Mouse (Mus musculus) limb, embryonic 11.5 days (tissue): Measurements from ENCODE around the gene Dbndd2. TPM values are rescaled to one million over a fixed set of nuclear protein-coding genes. Genes with fewer than 3 reads are reported as not detected.

Experiments
- ATAC-seq: fragments of 200-750 bp; cut with Nextera tagmentation; 2 replicates; pipeline ENCODE4 v1.8.0; 2017; ENCODE audit warnings: low read depth; ENCODE audit not compliant: insufficient number of reproducible peaks, low FRiP score, low TSS enrichment
- DNase-seq: peaks from one replicate; pipeline ENCODE4 v3.0.0-alpha.2; 2015; ENCODE audit warnings: low spot score
- H3K27ac ChIP-seq: fragments of 300-500 bp; sonication (generic); replicated peaks from 2 replicates; pipeline ENCODE4 v1.5.1; 2014; ENCODE audit warnings: low read depth, mild to moderate bottlenecking, low read length
- H3K27me3 ChIP-seq: fragments of 300-500 bp; sonication (generic); 2 replicates; pipeline ENCODE4 v1.6.1; 2014; ENCODE audit warnings: mild to moderate bottlenecking, low read length, mixed read lengths; ENCODE audit not compliant: control insufficient read depth, insufficient read depth
- H3K36me3 ChIP-seq: fragments of 300-500 bp; sonication (generic); 2 replicates; pipeline ENCODE4 v1.6.1; 2014; ENCODE audit warnings: mild to moderate bottlenecking, low read length, moderate library complexity, mixed read lengths; ENCODE audit not compliant: control insufficient read depth, insufficient read depth
- H3K4me1 ChIP-seq: fragments of 300-500 bp; sonication (generic); 2 replicates; pipeline ENCODE4 v1.6.1; 2014; ENCODE audit warnings: low read length, mixed read lengths; ENCODE audit not compliant: control insufficient read depth, insufficient read depth
- H3K4me2 ChIP-seq: fragments of 300-500 bp; sonication (generic); 2 replicates; pipeline ENCODE4 v1.6.1; 2014; ENCODE audit warnings: low read depth, mild to moderate bottlenecking, moderate library complexity; ENCODE audit not compliant: severe bottlenecking
- H3K4me3 ChIP-seq: fragments of 300-500 bp; sonication (generic); 2 replicates; pipeline ENCODE4 v1.5.1; 2014; ENCODE audit warnings: low read depth, low read length
- H3K9ac ChIP-seq: fragments of 300-500 bp; sonication (generic); 2 replicates; pipeline ENCODE4 v1.6.1; 2014; ENCODE audit warnings: mild to moderate bottlenecking, low read length
- H3K9me3 ChIP-seq: fragments of 300-500 bp; sonication (generic); 2 replicates; pipeline ENCODE4 v1.6.1; 2016; ENCODE audit warnings: low read length; ENCODE audit not compliant: control insufficient read depth
- WGBS: fragments of 180-500 bp; shearing (Covaris S2); extraction: QIAGEN DNeasy Blood & Tissue Kit; methylation state at CpG from one replicate; pipeline ENCODE4 v1.1.7; 2014; 5-methylcytosine and 5-hydroxymethylcytosine counted together
- polyA plus RNA-seq: library from polyadenylated mRNA; unstranded; fragments of >200 nt; fragmentation: Nextera tagmentation; extraction: Ambion mirVana; gene quantifications from 2 replicates; pipeline ENCODE4 v1.2.1, GENCODE M21; 2014

Dbndd2 gene
- polyA plus RNA-seq, 1 experiment from 2014 or later, result 1.3 TPM

- peaks cover 21% of the 10 kb centered on the region; the same call in 1 of the 2 replicates for H3K36me3 ChIP-seq
- no peak overlapping the region for H3K4me3 ChIP-seq
- H3K4me2 ChIP-seq, result no peak overlapping the region
- no peak overlapping the region for H3K27ac ChIP-seq
- H3K4me1 ChIP-seq, result peaks cover 6% of the 10 kb centered on the region
- H3K9ac ChIP-seq, result no peak overlapping the region
- H3K27me3 ChIP-seq, result no peaks in the 10 kb centered on the region
- no peaks in the 10 kb centered on the region for H3K9me3 ChIP-seq
- WGBS, result 78% methylated on average over 5 of the region's 5 CpGs
- no peak for ATAC-seq
- no peak for DNase-seq
These were observed 13.4 kb downstream of the Dbndd2 start for GRCm38 (mm10) chr2:164499317-164499716.

- Histone ChIP-seq H3K36me3 (peaks cover 26% of the 10 kb centered on the region; the same call in 1 of the 2 replicates), H3K9me3 (no peaks in the 10 kb centered on the region), H3K4me2 (no peak overlapping the region), H3K4me3 (no peak overlapping the region), H3K9ac (no peak overlapping the region), H3K4me1 (peaks cover 6% of the 10 kb centered on the region), H3K27ac (no peak overlapping the region), H3K27me3 (no peaks in the 10 kb centered on the region)
- no peak for ATAC-seq
- 88% methylated on average over 7 of the region's 7 CpGs for WGBS
- no peak for DNase-seq
These were observed 14.6 kb downstream of the Dbndd2 start for GRCm38 (mm10) chr2:164500511-164500910.

- Histone ChIP-seq H3K9ac (no peak overlapping the region), H3K27me3 (no peaks in the 10 kb centered on the region)
- WGBS, result 96% methylated on average over 3 of the region's 3 CpGs
These were observed 19.0 kb downstream of the Dbndd2 start for GRCm38 (mm10) chr2:164504919-164505318.

GRCm38 (mm10) chr2:164505619-164506347 lies 19.9 kb downstream of the Dbndd2 start:
- no peak for ATAC-seq

More at GRCm38 (mm10) chr2:164504919-164505318, 19.0 kb downstream of the Dbndd2 start:
- no peaks in the 10 kb centered on the region for H3K4me1 ChIP-seq
- ATAC-seq (no peak), DNase-seq (no peak)
- H3K36me3 ChIP-seq, result peaks cover 26% of the 10 kb centered on the region
- H3K4me3 ChIP-seq, result no peak overlapping the region
- no peak overlapping the region for H3K4me2 ChIP-seq
- H3K27ac ChIP-seq, result no peak overlapping the region
- H3K9me3 ChIP-seq, result no peaks in the 10 kb centered on the region

GRCm38 (mm10) chr2:164507811-164508210 lies 21.9 kb downstream of the Dbndd2 start:
- no peak overlapping the region for H3K4me2 ChIP-seq
- H3K9me3 ChIP-seq, result no peaks in the 10 kb centered on the region
- no peak overlapping the region for H3K9ac ChIP-seq
- no peaks in the 10 kb centered on the region for H3K4me1 ChIP-seq
- no peaks in the 10 kb centered on the region for H3K27me3 ChIP-seq
- H3K36me3 ChIP-seq, result peaks cover 19% of the 10 kb centered on the region
- no peak for ATAC-seq
- no peak overlapping the region for H3K4me3 ChIP-seq
- H3K27ac ChIP-seq, result no peak overlapping the region
- 90% methylated on average over 19 of the region's 19 CpGs for WGBS
- no peak for DNase-seq

More at GRCm38 (mm10) chr2:164505619-164506347, 19.9 kb downstream of the Dbndd2 start:
- Histone ChIP-seq H3K4me1 (no peaks in the 10 kb centered on the region), H3K36me3 (peaks cover 26% of the 10 kb centered on the region), H3K27ac (no peak overlapping the region), H3K4me3 (no peak overlapping the region), H3K9me3 (no peaks in the 10 kb centered on the region), H3K27me3 (no peaks in the 10 kb centered on the region), H3K4me2 (no peak overlapping the region), H3K9ac (no peak overlapping the region)
- no peak for DNase-seq
- WGBS, result 92% methylated on average over 4 of the region's 4 CpGs

GRCm38 (mm10) chr2:164510621-164511190 lies 24.8 kb downstream of the Dbndd2 start:
- H3K4me1 ChIP-seq, result no peaks in the 10 kb centered on the region
- WGBS, result 53% methylated on average over 4 of the region's 5 CpGs
- H3K36me3 ChIP-seq, result peaks cover 3% of the 10 kb centered on the region; the same call in 1 of the 2 replicates

GRCm38 (mm10) chr2:164512121-164512909 lies 26.4 kb downstream of the Dbndd2 start:
- no peak overlapping the region for H3K4me2 ChIP-seq
- no peak for ATAC-seq
- H3K9ac ChIP-seq, result no peak overlapping the region
- H3K9me3 ChIP-seq, result no peaks in the 10 kb centered on the region
- no peak overlapping the region for H3K27ac ChIP-seq
- H3K27me3 ChIP-seq, result no peaks in the 10 kb centered on the region
- H3K4me1 ChIP-seq, result no peaks in the 10 kb centered on the region
- DNase-seq, result no peak
- WGBS, result 75% methylated on average over 11 of the region's 14 CpGs
- no peak overlapping the region for H3K4me3 ChIP-seq
- no peaks in the 10 kb centered on the region for H3K36me3 ChIP-seq

More at GRCm38 (mm10) chr2:164510621-164511190, 24.8 kb downstream of the Dbndd2 start:
- Histone ChIP-seq H3K9me3 (no peaks in the 10 kb centered on the region), H3K27me3 (no peaks in the 10 kb centered on the region), H3K4me2 (no peak overlapping the region), H3K4me3 (no peak overlapping the region), H3K27ac (no peak overlapping the region), H3K9ac (no peak overlapping the region)
- ATAC-seq (no peak), DNase-seq (no peak)

GRCm38 (mm10) chr2:164513389-164513788 lies 27.5 kb downstream of the Dbndd2 start:
- no peaks in the 10 kb centered on the region for H3K27me3 ChIP-seq
- DNase-seq (no peak), ATAC-seq (no peak)
- no peaks in the 10 kb centered on the region for H3K4me1 ChIP-seq
- no peak overlapping the region for H3K4me3 ChIP-seq
- 78% methylated on average over 8 of the region's 8 CpGs for WGBS
- H3K36me3 ChIP-seq, result no peaks in the 10 kb centered on the region
- H3K9ac ChIP-seq, result no peak overlapping the region
- H3K27ac ChIP-seq, result no peak overlapping the region
- H3K4me2 ChIP-seq, result no peak overlapping the region
- H3K9me3 ChIP-seq, result no peaks in the 10 kb centered on the region
